Mouse (Mus musculus) skeletal muscle tissue, postnatal 0 days (tissue): ENCODE data around the gene Mup17. TPM values are rescaled to one million over a fixed set of nuclear protein-coding genes. Genes with fewer than 3 reads are reported as not detected.

Source experiments
- polyA plus RNA-seq: library from polyadenylated mRNA; unstranded; fragments of >200 nt; fragmentation: Nextera tagmentation; extraction: Ambion mirVana; gene quantifications from 2 replicates; pipeline ENCODE4 v1.2.1, GENCODE M21; 2015

Gene Mup17
- not detected in 2 replicates for polyA plus RNA-seq

GRCm38 (mm10) chr4:61595771-61596170 is at the start of gene Mup17:
Gene Mup17 (minus strand): TSS chr4:61595871.

Other genes with a start within 250 kb of the Mup17 start
- gene Mup15, start 156.1 kb downstream of the Mup17 start, polyA plus RNA-seq = not detected in 2 replicates
- gene Mup16, start 76.3 kb downstream of the Mup17 start, polyA plus RNA-seq = not detected in 2 replicates
- 0.32 TPM in 1 of 2 replicates, not detected in the other for gene Mup18, start 78.3 kb upstream of the Mup17 start, polyA plus RNA-seq
- not detected in 2 replicates for gene Mup19, start 186.4 kb upstream of the Mup17 start, polyA plus RNA-seq
- not detected in 2 replicates for gene Mup5, start 239.4 kb upstream of the Mup17 start, polyA plus RNA-seq